Mouse (Mus musculus): ENCODE results near the gene Sfmbt1. TPM values are rescaled to one million over a fixed set of nuclear protein-coding genes. Genes with fewer than 3 reads are reported as not detected.

Sfmbt1 gene
- total RNA-seq, 1 experiment = 7.0 TPM

GRCm38 (mm10) chr14:30736413-30736812 is 21.8 kb downstream of the Sfmbt1 start:
- H3K4me1 ChIP-seq (ENCODE audit: control insufficient read depth in 2 of 2, insufficient read depth in 2 of 2, low read length in 2 of 2, poor library complexity in 1 of 2) = peaks cover 0 to 2% of the 10 kb centered on the region in 2 experiments; a peak in 2 of 4 replicates
- in situ Hi-C loops (cut with MboI; ENCODE audit: low sequenced_read_pairs in 2 of 2, unreplicated experiment in 2 of 2) = no loop called here

GRCm38 (mm10) chr14:30743891-30744290 is 29.2 kb downstream of the Sfmbt1 start:
- Histone ChIP-seq H3K36me3 (ENCODE audit: control insufficient read depth, insufficient read depth, low read length, poor library complexity, severe bottlenecking) (no peaks in the 10 kb centered on the region), H3K9ac (ENCODE audit: insufficient read depth, low read depth, low read length, poor library complexity, severe bottlenecking) (no peak overlapping the region), H3K27ac (ENCODE audit: insufficient read depth, low read depth, low read length, poor library complexity, severe bottlenecking) (no peak overlapping the region), H3K9me3 (ENCODE audit: control insufficient read depth, insufficient read depth, low read depth, low read length) (no peaks in the 10 kb centered on the region; the same call in 1 of the 2 replicates), H3K4me1 (ENCODE audit: control insufficient read depth in 2 of 2, insufficient read depth in 2 of 2, low read length in 2 of 2, poor library complexity in 1 of 2) (peaks cover 0 to 3% of the 10 kb centered on the region in 2 experiments; a peak in 1 of 4 replicates), H3K4me3 (ENCODE audit: insufficient read depth in 1 of 2, low read depth in 1 of 2, low read length in 2 of 2, poor library complexity in 1 of 2, severe bottlenecking in 1 of 2) (no peak overlapping the region)
- DNase-seq (ENCODE audit: low read depth, low spot score) = peak; percentile 29
- no peak for TF ChIP-seq ZNF384 (IDR thresholded peaks at IDR 0.05; ENCODE audit: low read depth, low read length)
- TF ChIP-seq CHD2 (IDR thresholded peaks at IDR 0.05; ENCODE audit: low read depth, low read length) = no peak
- TF ChIP-seq MAFK (IDR thresholded peaks at IDR 0.05; ENCODE audit: insufficient read depth, low read depth, low read length) = no peak
- TF ChIP-seq ZC3H11A (IDR thresholded peaks at IDR 0.05; ENCODE audit: borderline replicate concordance, low read depth, low read length) = no peak
- TF ChIP-seq HCFC1 (IDR thresholded peaks at IDR 0.05; ENCODE audit: borderline replicate concordance, insufficient read depth, low read length) = no peak
- in situ Hi-C loops (cut with MboI; ENCODE audit: low sequenced_read_pairs in 2 of 2, unreplicated experiment in 2 of 2) = no loop called here

More at GRCm38 (mm10) chr14:30736413-30736812, 21.8 kb downstream of the Sfmbt1 start:
- Histone ChIP-seq H3K36me3 (ENCODE audit: control insufficient read depth, insufficient read depth, low read length, poor library complexity, severe bottlenecking) (no peaks in the 10 kb centered on the region; the same call in 1 of the 2 replicates), H3K27ac (ENCODE audit: insufficient read depth, low read depth, low read length, poor library complexity, severe bottlenecking) (no peak overlapping the region), H3K9me3 (ENCODE audit: control insufficient read depth, insufficient read depth, low read depth, low read length) (no peaks in the 10 kb centered on the region), H3K4me3 (ENCODE audit: insufficient read depth in 1 of 2, low read depth in 1 of 2, low read length in 2 of 2, poor library complexity in 1 of 2, severe bottlenecking in 1 of 2) (no peak overlapping the region), H3K9ac (ENCODE audit: insufficient read depth, low read depth, low read length, poor library complexity, severe bottlenecking) (no peak overlapping the region)
- DNase-seq (ENCODE audit: low read depth, low spot score) = no peak
- no peak for TF ChIP-seq HCFC1 (IDR thresholded peaks at IDR 0.05; ENCODE audit: borderline replicate concordance, insufficient read depth, low read length)
- no peak for TF ChIP-seq MAFK (IDR thresholded peaks at IDR 0.05; ENCODE audit: insufficient read depth, low read depth, low read length)
- no peak for TF ChIP-seq ZNF384 (IDR thresholded peaks at IDR 0.05; ENCODE audit: low read depth, low read length)
- no peak for TF ChIP-seq CHD2 (IDR thresholded peaks at IDR 0.05; ENCODE audit: low read depth, low read length)

GRCm38 (mm10) chr14:30746160-30746559 is 31.5 kb downstream of the Sfmbt1 start:
- Histone ChIP-seq H3K9ac (ENCODE audit: insufficient read depth, low read depth, low read length, poor library complexity, severe bottlenecking) (no peak overlapping the region), H3K27ac (ENCODE audit: insufficient read depth, low read depth, low read length, poor library complexity, severe bottlenecking) (no peak overlapping the region), H3K4me1 (ENCODE audit: control insufficient read depth in 2 of 2, insufficient read depth in 2 of 2, low read length in 2 of 2, poor library complexity in 1 of 2) (peaks cover 0 to 3% of the 10 kb centered on the region in 2 experiments; a peak in 1 of 4 replicates), H3K36me3 (ENCODE audit: control insufficient read depth, insufficient read depth, low read length, poor library complexity, severe bottlenecking) (no peaks in the 10 kb centered on the region), H3K9me3 (ENCODE audit: control insufficient read depth, insufficient read depth, low read depth, low read length) (no peaks in the 10 kb centered on the region; the same call in 1 of the 2 replicates), H3K4me3 (ENCODE audit: insufficient read depth in 1 of 2, low read depth in 1 of 2, low read length in 2 of 2, poor library complexity in 1 of 2, severe bottlenecking in 1 of 2) (no peak overlapping the region)
- in situ Hi-C loops (cut with MboI; ENCODE audit: low sequenced_read_pairs in 2 of 2, unreplicated experiment in 2 of 2) = no loop called here
- TF ChIP-seq ZC3H11A (IDR thresholded peaks at IDR 0.05; ENCODE audit: borderline replicate concordance, low read depth, low read length) (no peak), CHD2 (IDR thresholded peaks at IDR 0.05; ENCODE audit: low read depth, low read length) (no peak), HCFC1 (IDR thresholded peaks at IDR 0.05; ENCODE audit: borderline replicate concordance, insufficient read depth, low read length) (no peak), MAFK (IDR thresholded peaks at IDR 0.05; ENCODE audit: insufficient read depth, low read depth, low read length) (no peak), ZNF384 (IDR thresholded peaks at IDR 0.05; ENCODE audit: low read depth, low read length) (no peak)
- DNase-seq (ENCODE audit: low read depth, low spot score) = no peak

GRCm38 (mm10) chr14:30757239-30757638 is 42.6 kb downstream of the Sfmbt1 start:
- Histone ChIP-seq H3K36me3 (ENCODE audit: control insufficient read depth, insufficient read depth, low read length, poor library complexity, severe bottlenecking) (no peaks in the 10 kb centered on the region), H3K9ac (ENCODE audit: insufficient read depth, low read depth, low read length, poor library complexity, severe bottlenecking) (no peak overlapping the region), H3K27ac (ENCODE audit: insufficient read depth, low read depth, low read length, poor library complexity, severe bottlenecking) (no peak overlapping the region), H3K4me3 (ENCODE audit: insufficient read depth in 1 of 2, low read depth in 1 of 2, low read length in 2 of 2, poor library complexity in 1 of 2, severe bottlenecking in 1 of 2) (no peak overlapping the region), H3K9me3 (ENCODE audit: control insufficient read depth, insufficient read depth, low read depth, low read length) (no peaks in the 10 kb centered on the region), H3K4me1 (ENCODE audit: control insufficient read depth in 2 of 2, insufficient read depth in 2 of 2, low read length in 2 of 2, poor library complexity in 1 of 2) (no peaks in the 10 kb centered on the region)
- no peak for TF ChIP-seq HCFC1 (IDR thresholded peaks at IDR 0.05; ENCODE audit: borderline replicate concordance, insufficient read depth, low read length)
- TF ChIP-seq ZC3H11A (IDR thresholded peaks at IDR 0.05; ENCODE audit: borderline replicate concordance, low read depth, low read length) = no peak
- no peak for TF ChIP-seq MAFK (IDR thresholded peaks at IDR 0.05; ENCODE audit: insufficient read depth, low read depth, low read length)
- TF ChIP-seq ZNF384 (IDR thresholded peaks at IDR 0.05; ENCODE audit: low read depth, low read length) = no peak
- no peak for DNase-seq (ENCODE audit: low read depth, low spot score)
- in situ Hi-C loops (cut with MboI; ENCODE audit: low sequenced_read_pairs in 2 of 2, unreplicated experiment in 2 of 2) = no loop called here

- TF ChIP-seq ZNF384 (IDR thresholded peaks at IDR 0.05; ENCODE audit: low read depth, low read length) (no peak), HCFC1 (IDR thresholded peaks at IDR 0.05; ENCODE audit: borderline replicate concordance, insufficient read depth, low read length) (no peak), ZC3H11A (IDR thresholded peaks at IDR 0.05; ENCODE audit: borderline replicate concordance, low read depth, low read length) (no peak), MAFK (IDR thresholded peaks at IDR 0.05; ENCODE audit: insufficient read depth, low read depth, low read length) (no peak), CHD2 (IDR thresholded peaks at IDR 0.05; ENCODE audit: low read depth, low read length) (no peak)
- H3K4me1 ChIP-seq (ENCODE audit: control insufficient read depth in 2 of 2, insufficient read depth in 2 of 2, low read length in 2 of 2, poor library complexity in 1 of 2) = no peaks in the 10 kb centered on the region; a peak in 1 of 4 replicates
- no peak overlapping the region for H3K4me3 ChIP-seq (ENCODE audit: insufficient read depth in 1 of 2, low read depth in 1 of 2, low read length in 2 of 2, poor library complexity in 1 of 2, severe bottlenecking in 1 of 2)
- no peak overlapping the region for H3K27ac ChIP-seq (ENCODE audit: insufficient read depth, low read depth, low read length, poor library complexity, severe bottlenecking)
- H3K36me3 ChIP-seq (ENCODE audit: control insufficient read depth, insufficient read depth, low read length, poor library complexity, severe bottlenecking) = no peaks in the 10 kb centered on the region
- no peak overlapping the region for H3K9ac ChIP-seq (ENCODE audit: insufficient read depth, low read depth, low read length, poor library complexity, severe bottlenecking)
- H3K9me3 ChIP-seq (ENCODE audit: control insufficient read depth, insufficient read depth, low read depth, low read length) = no peaks in the 10 kb centered on the region
- in situ Hi-C loops (cut with MboI; ENCODE audit: low sequenced_read_pairs in 2 of 2, unreplicated experiment in 2 of 2) = no loop called here
- no peak for DNase-seq (ENCODE audit: low read depth, low spot score)
These were observed 46.6 kb downstream of the Sfmbt1 start for GRCm38 (mm10) chr14:30761211-30761610.

Data from ES-E14 (cell line).